Mouse (Mus musculus): ENCODE results near the gene Cd5.

DNA sequence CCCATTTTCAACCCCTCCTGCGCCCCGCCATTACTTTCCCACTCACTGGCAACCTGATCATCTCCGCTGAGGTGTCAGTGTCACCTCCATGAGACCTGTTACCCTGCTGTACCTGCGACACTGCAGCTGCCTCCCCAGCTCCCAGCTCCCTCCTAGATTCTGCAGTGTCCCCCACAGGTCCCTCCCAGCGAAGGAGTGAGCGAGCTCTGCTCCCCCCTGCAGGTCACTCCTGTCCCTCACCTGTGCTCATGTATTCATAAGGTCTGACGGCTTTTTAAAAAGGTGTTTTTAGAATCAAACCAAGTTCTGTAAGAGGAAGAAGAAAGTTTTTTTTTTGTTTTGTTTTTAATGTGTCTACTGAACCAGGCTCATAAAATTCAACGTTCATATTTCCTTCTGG lies 36.7 kb downstream of the Cd5 start:
- TF ChIP-seq TAL1 (IDR thresholded peaks at IDR 0.05; ENCODE audit: low read length) (no peak), GATA1 (IDR thresholded peaks at IDR 0.05; ENCODE audit: low read length) (no peak)

Measured in erythroblast, embryonic 14.5 days (primary cell).